Mouse (Mus musculus) intestine, embryonic 15.5 days (tissue): ENCODE data around the gene Gpx8. TPM values are rescaled to one million over a fixed set of nuclear protein-coding genes. Genes with fewer than 3 reads are reported as not detected.
"Not testable (repeated sequence)": the region's sequence is repeated elsewhere in the genome, so short reads cannot be mapped to it uniquely, and the experiment has no call there.

ENCODE experiments used
- ATAC-seq: fragments of 200-750 bp; cut with Nextera tagmentation; 2 replicates; pipeline ENCODE4 v1.8.0; 2017; ENCODE audit warnings: moderate TSS enrichment, moderate library complexity
- H3K27ac ChIP-seq: fragments of 300-500 bp; sonication (generic); 2 replicates; pipeline ENCODE4 v1.5.1; 2015; ENCODE audit warnings: mild to moderate bottlenecking, inconsistent platforms
- H3K27me3 ChIP-seq: fragments of 300-500 bp; sonication (generic); replicated peaks from 2 replicates; pipeline ENCODE4 v1.6.1; 2015; ENCODE audit warnings: inconsistent platforms
- H3K36me3 ChIP-seq: fragments of 300-500 bp; sonication (generic); 2 replicates; pipeline ENCODE4 v1.6.1; 2015; ENCODE audit warnings: inconsistent platforms
- H3K4me1 ChIP-seq: fragments of 300-500 bp; sonication (generic); replicated peaks from 2 replicates; pipeline ENCODE4 v1.6.1; 2015; ENCODE audit warnings: inconsistent platforms
- H3K4me2 ChIP-seq: fragments of 300-500 bp; sonication (generic); replicated peaks from 2 replicates; pipeline ENCODE4 v1.6.1; 2015; ENCODE audit warnings: mild to moderate bottlenecking, inconsistent platforms
- H3K4me3 ChIP-seq: fragments of 300-500 bp; sonication (generic); replicated peaks from 2 replicates; pipeline ENCODE4 v1.5.1; 2015; ENCODE audit warnings: inconsistent platforms
- H3K9ac ChIP-seq: fragments of 300-500 bp; sonication (generic); 2 replicates; pipeline ENCODE4 v1.6.1; 2015; ENCODE audit warnings: inconsistent platforms
- H3K9me3 ChIP-seq: fragments of 300-500 bp; sonication (generic); 2 replicates; pipeline ENCODE4 v1.6.1; 2016; ENCODE audit warnings: inconsistent platforms
- WGBS: fragments of 180-500 bp; shearing (Covaris S2); methylation state at CpG from one replicate; pipeline ENCODE4 v1.1.7; 2015; 5-methylcytosine and 5-hydroxymethylcytosine counted together
- polyA plus RNA-seq: library from polyadenylated mRNA; unstranded; fragments of >200 nt; fragmentation: Nextera tagmentation; extraction: Ambion mirVana; gene quantifications from 2 replicates; pipeline ENCODE4 v1.2.1, GENCODE M21; 2015

The Gpx8 gene
- polyA plus RNA-seq, 1 experiment from 2014 or later: 119 TPM

DNA sequence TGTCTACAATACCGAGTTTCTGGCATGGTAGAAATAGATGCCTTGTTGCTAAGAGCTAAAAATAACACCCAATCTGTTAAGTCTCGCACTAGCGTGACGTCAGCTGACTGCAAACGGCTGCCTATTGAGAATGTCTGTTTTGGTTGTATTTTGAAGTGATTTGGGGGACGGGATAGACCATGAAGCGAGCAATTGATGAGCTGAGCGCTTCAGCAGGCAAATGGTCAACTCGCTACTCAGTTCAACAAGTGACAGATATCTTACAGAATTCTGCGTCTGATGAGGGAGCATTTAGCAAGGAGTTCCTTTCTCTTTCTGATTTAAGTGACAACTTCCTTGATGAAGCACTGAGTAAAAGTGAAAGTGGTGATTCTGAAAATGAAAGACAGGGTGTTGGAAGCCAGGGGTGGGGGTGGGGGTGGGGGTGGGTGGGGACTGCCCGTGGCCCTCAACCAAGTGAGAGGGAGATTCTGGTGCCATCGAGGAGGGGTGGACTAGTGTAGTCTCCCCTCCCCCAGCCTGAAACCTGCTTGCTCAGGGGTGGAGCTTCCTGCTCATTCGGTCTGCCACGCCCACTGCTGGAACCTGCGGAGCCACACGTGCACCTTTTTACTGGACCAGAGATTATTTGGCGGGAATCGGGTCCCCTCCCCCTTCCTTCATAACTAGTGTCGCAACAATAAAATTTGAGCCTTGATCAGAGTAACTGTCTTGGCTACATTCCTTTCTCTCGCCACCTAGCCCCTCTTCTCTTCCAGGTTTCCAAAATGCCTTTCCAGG lies 32.8 kb downstream of the Gpx8 start:
- H3K4me1 ChIP-seq, ATAC-seq, H3K9ac ChIP-seq, H3K36me3 ChIP-seq, H3K9me3 ChIP-seq, H3K27me3 ChIP-seq, H3K27ac ChIP-seq: not testable (repeated sequence)
- peak overlapping the region; percentile 48 for H3K4me2 ChIP-seq
- 37% methylated on average over 19 of the region's 20 CpGs for WGBS
- peak overlapping the region; percentile 23 for H3K4me3 ChIP-seq

DNA sequence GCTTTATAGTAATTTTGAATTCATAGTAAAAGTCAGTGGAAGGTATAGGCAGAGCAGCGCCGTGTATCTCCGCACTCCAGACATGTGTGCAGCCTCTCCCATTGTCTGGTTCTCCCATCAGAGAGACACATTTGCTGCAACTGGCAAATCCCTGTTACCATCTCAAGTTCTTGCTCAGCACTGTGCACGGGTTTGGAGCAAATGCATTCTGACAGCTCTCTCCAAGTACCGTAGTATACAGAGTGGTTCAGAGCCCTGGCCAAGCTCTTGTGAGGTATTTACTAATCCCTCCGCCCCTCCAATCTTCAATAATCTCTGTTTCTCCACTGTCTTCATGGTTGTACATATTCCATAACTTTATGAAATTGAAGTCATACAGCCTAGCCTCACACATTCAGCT lies 33.5 kb downstream of the Gpx8 start:
- Histone ChIP-seq H3K9ac (no peak overlapping the region), H3K36me3 (no peaks in the 10 kb centered on the region), H3K27ac (no peak overlapping the region), H3K27me3 (no peaks in the 10 kb centered on the region), H3K4me3 (no peak overlapping the region), H3K9me3 (no peaks in the 10 kb centered on the region), H3K4me1 (no peaks in the 10 kb centered on the region), H3K4me2 (peak overlapping the region; percentile 48; the same call in 1 of the 2 replicates)
- ATAC-seq: no peak
- 78% methylated on average over 6 of the region's 6 CpGs for WGBS

DNA sequence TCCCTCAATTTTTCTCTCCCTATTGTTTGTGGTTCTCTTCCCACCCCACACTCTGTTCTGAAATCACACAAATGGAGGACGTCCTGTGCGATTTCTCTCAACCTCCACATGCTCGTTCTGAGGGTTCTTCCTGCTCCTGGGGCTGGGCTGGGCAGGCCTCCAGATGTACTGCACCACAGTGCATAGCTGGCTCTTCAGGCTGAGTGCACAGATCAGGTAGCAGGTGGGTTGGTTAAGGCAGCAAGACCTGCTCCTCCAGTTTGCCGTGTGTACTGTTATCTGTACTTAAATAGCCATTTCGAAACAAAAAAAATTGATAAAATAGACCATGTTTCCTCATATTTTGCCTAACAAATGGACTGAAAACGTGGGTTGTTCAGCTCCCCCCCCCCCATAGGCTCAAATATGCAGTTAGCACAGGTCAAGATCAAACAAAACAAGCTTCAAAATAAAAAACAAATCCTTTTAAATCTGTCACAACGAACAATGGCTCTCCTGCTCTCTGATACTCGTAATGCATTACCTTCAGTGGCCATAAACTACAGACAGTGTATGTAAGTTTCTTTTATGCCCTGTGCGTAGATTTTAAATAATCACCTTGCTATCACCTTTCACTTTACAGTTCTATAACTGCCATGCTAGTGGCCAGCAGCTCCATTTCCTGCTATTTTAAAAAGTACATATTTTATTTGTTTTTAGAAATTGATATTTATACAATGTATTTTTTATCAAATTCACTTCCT lies 45.5 kb downstream of the Gpx8 start:
- 0 out of 2 replicates have a peak overlapping the region, but pooled peaks have one; percentile 4 for H3K27ac ChIP-seq
- H3K4me1 ChIP-seq: peaks cover 10% of the 10 kb centered on the region
- H3K4me3 ChIP-seq: no peak overlapping the region
- no peak overlapping the region for H3K4me2 ChIP-seq
- H3K36me3 ChIP-seq: no peaks in the 10 kb centered on the region
- no peak overlapping the region for H3K9ac ChIP-seq
- 45% methylated on average over 9 of the region's 9 CpGs for WGBS
- peak; percentile 96 for ATAC-seq
- H3K9me3 ChIP-seq: no peaks in the 10 kb centered on the region
- peaks cover 31% of the 10 kb centered on the region for H3K27me3 ChIP-seq

DNA sequence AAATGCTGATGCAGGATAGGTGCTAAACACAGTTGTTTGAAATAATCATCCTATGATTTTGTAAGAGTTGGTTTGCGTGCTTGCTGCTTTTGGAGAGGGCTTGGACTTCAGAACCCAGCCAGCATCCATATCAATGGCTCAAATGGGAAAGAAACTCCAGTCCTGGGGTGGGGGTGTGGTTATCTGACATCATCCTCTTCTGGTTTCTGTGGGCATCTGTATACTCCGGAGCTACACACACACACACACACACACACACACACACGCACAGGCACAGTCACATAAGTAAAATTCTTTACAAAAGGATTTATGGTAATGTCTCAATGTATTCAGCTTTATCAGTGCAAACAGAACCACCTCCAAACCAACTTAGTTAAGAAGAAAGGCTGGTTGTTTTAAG lies 46.1 kb downstream of the Gpx8 start:
- peaks cover 10% of the 10 kb centered on the region for H3K4me1 ChIP-seq
- H3K9me3 ChIP-seq: no peaks in the 10 kb centered on the region
- H3K27me3 ChIP-seq: peaks cover 35% of the 10 kb centered on the region
- peak; percentile 11 for ATAC-seq
- 60% methylated on average over 3 of the region's 3 CpGs for WGBS
- H3K9ac ChIP-seq: no peak overlapping the region
- no peak overlapping the region for H3K4me2 ChIP-seq
- no peak overlapping the region for H3K4me3 ChIP-seq
- H3K27ac ChIP-seq: 0 out of 2 replicates have a peak overlapping the region, but pooled peaks have one; percentile 4
- no peaks in the 10 kb centered on the region for H3K36me3 ChIP-seq

DNA sequence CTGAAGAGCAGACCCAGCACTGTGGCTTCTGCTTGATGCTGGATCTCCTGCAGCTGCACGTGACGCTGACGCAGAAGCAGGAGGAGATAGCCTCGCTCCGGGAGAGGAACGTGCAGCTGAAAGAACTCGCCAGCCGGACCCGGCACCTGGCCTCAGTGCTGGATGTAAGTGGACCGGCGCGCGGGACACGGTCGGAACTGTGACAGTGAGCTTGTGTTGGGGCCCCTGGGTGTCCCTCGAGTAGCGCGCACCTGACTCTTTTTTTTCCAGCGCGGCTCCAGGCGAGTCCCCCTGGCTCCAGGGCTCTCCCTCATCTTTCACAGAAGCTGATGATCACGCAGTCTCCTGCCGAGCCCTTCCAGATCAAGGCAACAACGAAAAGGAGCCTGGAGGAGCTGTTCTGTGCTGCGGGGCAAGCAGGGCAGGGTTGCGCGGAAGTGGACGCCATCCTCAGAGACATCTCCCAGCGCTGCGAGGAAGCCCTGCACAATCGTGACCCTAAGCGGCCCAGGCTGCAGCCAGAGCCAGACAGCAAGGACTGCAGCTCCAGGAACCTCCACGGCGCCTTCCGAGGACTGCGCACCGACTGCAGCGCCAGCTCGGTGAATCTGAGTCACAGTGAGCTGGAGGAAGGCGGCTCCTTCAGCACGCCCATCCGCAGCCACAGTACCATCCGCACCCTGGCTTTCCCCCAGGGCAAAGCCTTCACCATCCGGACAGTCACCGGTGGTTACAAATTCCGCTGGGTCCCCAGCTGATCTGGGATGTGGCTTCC lies 47.6 kb downstream of the Gpx8 start:
- peaks cover 50% of the 10 kb centered on the region for H3K27me3 ChIP-seq
- H3K36me3 ChIP-seq: no peaks in the 10 kb centered on the region
- no peaks in the 10 kb centered on the region for H3K9me3 ChIP-seq
- peaks cover 15% of the 10 kb centered on the region for H3K4me1 ChIP-seq
- WGBS: under 1% methylated on average over 46 of the region's 46 CpGs
- peak overlapping the region; percentile 94 for H3K4me2 ChIP-seq
- peak; percentile 18; the same call in 1 of the 2 replicates for ATAC-seq
- no peak overlapping the region for H3K27ac ChIP-seq
- peak overlapping the region; percentile 44 for H3K9ac ChIP-seq
- H3K4me3 ChIP-seq: peak overlapping the region; percentile 41

DNA sequence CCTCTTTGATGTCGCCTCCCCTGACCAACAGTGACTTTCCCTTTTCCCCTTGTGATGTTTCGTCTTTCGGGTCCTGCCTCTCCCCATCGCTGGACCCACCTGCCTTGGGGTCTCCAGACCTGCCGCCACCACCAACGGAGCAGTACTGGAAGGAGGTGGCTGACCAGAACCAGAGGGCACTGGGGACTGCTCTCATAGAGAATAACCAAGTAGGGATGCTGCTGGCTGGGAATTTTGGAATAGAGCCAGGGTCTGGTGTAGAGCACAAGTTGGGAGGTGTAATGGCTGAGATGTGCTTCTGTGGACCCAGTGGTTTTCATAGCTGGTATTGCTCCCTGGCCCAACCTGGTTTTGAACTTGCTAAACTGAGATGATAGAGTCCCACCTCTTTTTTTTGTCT lies 48.8 kb downstream of the Gpx8 start:
- 59% methylated on average over 6 of the region's 6 CpGs for WGBS
- Histone ChIP-seq H3K9ac (no peak overlapping the region), H3K27ac (no peak overlapping the region), H3K4me1 (peaks cover 21% of the 10 kb centered on the region), H3K27me3 (peaks cover 61% of the 10 kb centered on the region), H3K36me3 (no peaks in the 10 kb centered on the region), H3K9me3 (no peaks in the 10 kb centered on the region), H3K4me3 (no peak overlapping the region), H3K4me2 (no peak overlapping the region)
- ATAC-seq: no peak

DNA sequence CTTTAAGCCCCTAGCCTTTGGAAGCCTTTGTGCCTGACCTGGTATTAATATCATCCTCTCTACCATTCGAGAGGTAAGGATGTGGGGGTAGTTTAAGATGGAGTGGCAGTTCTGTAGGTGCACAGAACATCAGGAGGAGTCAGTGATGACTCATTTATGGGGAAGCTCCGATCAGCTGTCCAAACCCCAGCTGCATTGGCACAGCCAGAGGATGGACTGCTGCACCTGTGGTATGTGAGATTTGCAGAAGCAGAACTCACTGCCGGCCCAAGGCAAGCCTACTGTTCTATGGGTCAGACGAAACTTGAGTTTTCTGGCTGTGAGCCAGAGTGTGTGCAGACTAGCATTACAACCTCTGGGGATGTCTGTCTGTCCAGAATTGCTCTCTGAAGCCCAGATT lies 49.8 kb downstream of the Gpx8 start:
- WGBS: 59% methylated on average over 4 of the region's 4 CpGs
- ATAC-seq: no peak
- H3K27me3 ChIP-seq: peaks cover 65% of the 10 kb centered on the region
- no peaks in the 10 kb centered on the region for H3K9me3 ChIP-seq
- no peak overlapping the region for H3K4me3 ChIP-seq
- no peak overlapping the region for H3K9ac ChIP-seq
- H3K27ac ChIP-seq: no peak overlapping the region
- H3K36me3 ChIP-seq: no peaks in the 10 kb centered on the region
- no peak overlapping the region for H3K4me2 ChIP-seq
- peaks cover 21% of the 10 kb centered on the region for H3K4me1 ChIP-seq

DNA sequence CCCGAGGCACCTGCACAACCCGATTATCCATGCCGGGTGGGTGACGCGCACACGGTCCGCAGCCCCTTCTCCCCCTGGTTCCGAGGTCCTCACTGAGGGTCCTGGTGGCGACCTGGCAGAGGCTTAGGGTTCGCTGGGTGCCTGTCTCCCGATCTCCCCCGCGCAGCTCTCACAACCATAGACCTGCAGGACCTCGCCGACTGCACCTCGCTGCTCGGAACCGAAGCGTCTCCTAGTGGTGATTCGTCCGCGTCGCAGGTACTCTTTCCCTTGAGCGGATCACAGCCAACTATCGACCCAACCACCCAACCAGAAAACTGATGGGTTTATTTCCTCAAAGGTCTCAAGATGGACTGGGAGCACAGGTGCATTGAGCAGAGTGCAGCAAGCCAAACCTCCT lies 52.0 kb downstream of the Gpx8 start:
- Histone ChIP-seq H3K9ac (peak overlapping the region; percentile 32; the same call in 1 of the 2 replicates), H3K9me3 (no peaks in the 10 kb centered on the region), H3K4me3 (peak overlapping the region; percentile 41), H3K27me3 (peaks cover 87% of the 10 kb centered on the region), H3K36me3 (no peaks in the 10 kb centered on the region), H3K4me2 (peak overlapping the region; percentile 93), H3K27ac (no peak overlapping the region), H3K4me1 (peaks cover 27% of the 10 kb centered on the region)
- ATAC-seq: peak; percentile 62
- 1% methylated on average over 25 of the region's 25 CpGs for WGBS

DNA sequence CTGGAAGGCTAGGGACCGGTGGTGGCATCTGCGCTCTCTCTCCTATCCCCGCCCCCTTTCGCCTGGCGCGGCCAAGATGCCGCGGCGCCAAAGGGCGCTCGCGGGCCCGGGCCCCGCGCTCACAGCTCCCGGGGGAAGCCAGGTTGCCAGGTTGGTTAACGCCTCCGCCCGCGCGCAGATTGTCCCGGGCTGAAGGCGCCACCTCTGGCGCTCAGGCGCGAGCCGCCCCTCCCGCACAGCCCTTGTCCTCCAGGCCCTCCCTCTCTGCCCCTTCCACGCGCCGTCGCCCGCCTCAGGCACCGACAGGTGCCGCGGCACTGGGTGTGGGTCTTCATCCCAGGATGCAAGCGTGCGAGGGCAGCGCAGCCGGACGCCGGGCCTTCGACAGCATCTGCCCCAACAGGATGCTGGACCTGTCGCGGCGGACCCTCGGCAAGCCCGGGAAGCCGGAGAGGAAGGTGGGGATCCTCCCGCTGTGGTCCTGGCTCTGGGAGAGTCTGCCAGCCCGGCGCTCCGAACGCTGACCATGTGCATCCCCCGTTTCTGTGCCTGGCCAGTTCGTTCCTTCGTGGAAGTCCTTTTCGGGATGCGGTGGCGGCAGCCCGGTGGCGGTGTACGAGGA lies 52.6 kb downstream of the Gpx8 start, which contains the start of gene Mcidas:
Gene Mcidas (plus strand): TSS at position 315 of the 622 bp plus-strand sequence.
- Histone ChIP-seq H3K9me3 (no peaks in the 10 kb centered on the region), H3K4me3 (peak within 1 kb of the TSS; percentile 41), H3K4me2 (peak within 1 kb of the TSS; percentile 93), H3K4me1 (peaks cover 28% of the 10 kb centered on the region), H3K36me3 (no peaks in the 10 kb centered on the region), H3K27ac (no peak within 1 kb of the TSS), H3K27me3 (peaks cover 88% of the 10 kb centered on the region), H3K9ac (peak within 1 kb of the TSS; percentile 32)
- ATAC-seq: peak; percentile 42
- under 1% methylated on average over 63 of the region's 63 CpGs for WGBS
